Mouse (Mus musculus): ENCODE measurements around the gene 1700016H13Rik. TPM values are rescaled to one million over a fixed set of nuclear protein-coding genes. Genes with fewer than 3 reads are reported as not detected.

Gene 1700016H13Rik
- polyA plus RNA-seq, 1 experiment from 2014 or later = 0.34 TPM

DNA sequence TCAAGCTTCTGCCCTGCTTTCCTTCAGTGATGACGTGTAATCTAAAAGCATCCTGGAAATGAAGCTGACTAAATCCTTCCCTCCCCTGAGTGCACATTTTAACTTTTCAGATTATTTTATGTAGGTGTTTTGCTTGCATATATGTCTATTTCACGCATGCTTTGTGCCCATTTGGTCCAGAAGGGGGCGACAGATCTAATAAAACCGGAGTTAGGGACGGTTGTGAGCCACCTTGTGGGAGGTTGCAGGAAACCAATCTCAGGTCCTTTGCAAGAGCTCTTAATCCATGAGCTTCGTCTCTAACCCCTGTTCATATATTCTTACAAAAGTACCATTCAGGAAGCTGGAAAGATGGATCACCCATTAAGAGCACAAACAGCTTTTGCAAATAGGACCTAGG lies 1.6 kb downstream of the 1700016H13Rik start:
- Histone ChIP-seq H3K4me2 (ENCODE audit: low read length) (no peak overlapping the region), H3K27ac (ENCODE audit: low read length) (no peak overlapping the region), H3K9me3 (ENCODE audit: control insufficient read depth, low read length) (no peaks in the 10 kb centered on the region), H3K9ac (replicated peaks; ENCODE audit: low read depth, low read length) (no peak overlapping the region), H3K27me3 (replicated peaks; ENCODE audit: control insufficient read depth, insufficient read depth, low read length) (no peaks in the 10 kb centered on the region), H3K4me1 (replicated peaks; ENCODE audit: control insufficient read depth, insufficient read depth, low read length) (peaks cover 6% of the 10 kb centered on the region; the same call in 1 of the 2 replicates), H3K4me3 (replicated peaks; ENCODE audit: low read length) (no peak overlapping the region), H3K36me3 (ENCODE audit: control insufficient read depth, insufficient read depth) (no peaks in the 10 kb centered on the region)
- ATAC-seq = no peak
- WGBS = 28% methylated on average over 6 of the region's 6 CpGs

DNA sequence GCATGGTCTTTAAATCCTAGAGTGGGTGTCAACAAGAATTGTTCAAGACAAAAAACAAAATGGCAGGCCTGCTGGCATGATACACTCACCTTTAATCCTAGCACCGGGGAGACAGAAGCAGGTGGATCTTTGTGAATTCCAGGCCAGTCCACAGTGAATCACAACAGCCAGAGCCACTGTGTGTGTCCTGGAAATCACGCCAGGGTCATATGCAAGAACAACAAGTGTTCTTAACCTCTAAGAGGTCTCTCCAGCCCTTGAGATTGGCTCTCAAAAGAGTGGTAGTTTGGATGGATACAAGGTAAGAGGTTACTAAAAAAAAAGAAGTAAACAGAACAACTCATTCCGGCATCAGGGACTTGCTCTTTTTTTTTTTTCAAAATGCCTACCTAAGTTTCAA lies 8.5 kb downstream of the 1700016H13Rik start:
- WGBS = 87% methylated on average over 3 of the region's 3 CpGs
- H3K4me2 ChIP-seq (ENCODE audit: low read length) = no peak overlapping the region
- ATAC-seq = no peak
- no peaks in the 10 kb centered on the region for H3K4me1 ChIP-seq (replicated peaks; ENCODE audit: control insufficient read depth, insufficient read depth, low read length)
- H3K27ac ChIP-seq (ENCODE audit: low read length) = no peak overlapping the region
- H3K36me3 ChIP-seq (ENCODE audit: control insufficient read depth, insufficient read depth) = no peaks in the 10 kb centered on the region
- no peaks in the 10 kb centered on the region for H3K27me3 ChIP-seq (replicated peaks; ENCODE audit: control insufficient read depth, insufficient read depth, low read length)
- no peaks in the 10 kb centered on the region for H3K9me3 ChIP-seq (ENCODE audit: control insufficient read depth, low read length)
- no peak overlapping the region for H3K4me3 ChIP-seq (replicated peaks; ENCODE audit: low read length)
- no peak overlapping the region for H3K9ac ChIP-seq (replicated peaks; ENCODE audit: low read depth, low read length)

DNA sequence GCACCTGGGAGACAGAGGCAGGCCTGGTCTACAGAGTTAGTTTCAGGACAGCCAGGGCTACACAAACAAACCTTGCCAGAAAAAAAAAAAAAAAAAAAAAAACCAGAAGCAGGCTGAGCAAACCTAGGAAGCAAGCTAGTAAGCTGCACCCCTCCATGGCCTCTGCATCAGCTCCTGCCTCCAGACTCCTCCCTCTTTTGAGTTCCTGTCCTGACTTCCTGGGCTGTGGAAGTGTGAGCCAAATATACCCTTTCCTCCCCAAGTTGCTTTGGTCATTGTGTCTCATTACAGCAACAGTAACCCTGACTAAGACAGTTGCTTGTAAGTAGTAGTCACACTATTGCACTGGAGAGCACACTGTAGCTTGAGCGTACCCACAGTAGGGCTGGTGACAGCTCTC lies 11.6 kb downstream of the 1700016H13Rik start:
- Histone ChIP-seq H3K4me1 (replicated peaks; ENCODE audit: control insufficient read depth, insufficient read depth, low read length) (no peaks in the 10 kb centered on the region), H3K36me3 (ENCODE audit: control insufficient read depth, insufficient read depth) (no peaks in the 10 kb centered on the region), H3K9ac (replicated peaks; ENCODE audit: low read depth, low read length) (no peak overlapping the region), H3K27ac (ENCODE audit: low read length) (no peak overlapping the region), H3K4me2 (ENCODE audit: low read length) (no peak overlapping the region), H3K4me3 (replicated peaks; ENCODE audit: low read length) (no peak overlapping the region), H3K27me3 (replicated peaks; ENCODE audit: control insufficient read depth, insufficient read depth, low read length) (no peaks in the 10 kb centered on the region), H3K9me3 (ENCODE audit: control insufficient read depth, low read length) (no peaks in the 10 kb centered on the region)
- no peak for ATAC-seq
- WGBS = 100% methylated on average over 1 of the region's 1 CpGs

DNA sequence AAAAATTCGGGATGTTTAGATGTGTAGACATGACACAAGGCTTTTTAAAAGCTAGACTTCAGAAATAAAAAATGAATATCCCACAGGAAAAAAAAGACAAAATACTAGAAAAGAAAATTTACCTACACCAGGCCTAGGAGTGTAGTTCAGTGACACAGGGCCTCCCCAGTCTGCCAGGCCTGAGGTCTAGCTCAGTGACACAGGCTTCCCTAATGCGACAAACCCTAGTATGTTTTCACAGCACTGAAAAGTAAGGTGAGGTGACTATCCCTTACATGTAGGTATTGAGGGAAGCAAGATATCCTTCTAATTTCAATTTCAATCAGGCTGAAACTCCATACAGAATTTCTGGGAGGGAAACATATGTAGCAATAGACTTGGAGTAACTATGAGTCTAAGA lies 18.6 kb downstream of the 1700016H13Rik start:
- no peak overlapping the region for H3K27ac ChIP-seq (ENCODE audit: low read length)
- H3K36me3 ChIP-seq (ENCODE audit: control insufficient read depth, insufficient read depth) = no peaks in the 10 kb centered on the region
- 92% methylated on average over 2 of the region's 2 CpGs for WGBS
- no peaks in the 10 kb centered on the region for H3K27me3 ChIP-seq (replicated peaks; ENCODE audit: control insufficient read depth, insufficient read depth, low read length)
- no peaks in the 10 kb centered on the region for H3K9me3 ChIP-seq (ENCODE audit: control insufficient read depth, low read length)
- no peak overlapping the region for H3K4me2 ChIP-seq (ENCODE audit: low read length)
- no peaks in the 10 kb centered on the region for H3K4me1 ChIP-seq (replicated peaks; ENCODE audit: control insufficient read depth, insufficient read depth, low read length)
- ATAC-seq = no peak
- no peak overlapping the region for H3K4me3 ChIP-seq (replicated peaks; ENCODE audit: low read length)
- H3K9ac ChIP-seq (replicated peaks; ENCODE audit: low read depth, low read length) = no peak overlapping the region

DNA sequence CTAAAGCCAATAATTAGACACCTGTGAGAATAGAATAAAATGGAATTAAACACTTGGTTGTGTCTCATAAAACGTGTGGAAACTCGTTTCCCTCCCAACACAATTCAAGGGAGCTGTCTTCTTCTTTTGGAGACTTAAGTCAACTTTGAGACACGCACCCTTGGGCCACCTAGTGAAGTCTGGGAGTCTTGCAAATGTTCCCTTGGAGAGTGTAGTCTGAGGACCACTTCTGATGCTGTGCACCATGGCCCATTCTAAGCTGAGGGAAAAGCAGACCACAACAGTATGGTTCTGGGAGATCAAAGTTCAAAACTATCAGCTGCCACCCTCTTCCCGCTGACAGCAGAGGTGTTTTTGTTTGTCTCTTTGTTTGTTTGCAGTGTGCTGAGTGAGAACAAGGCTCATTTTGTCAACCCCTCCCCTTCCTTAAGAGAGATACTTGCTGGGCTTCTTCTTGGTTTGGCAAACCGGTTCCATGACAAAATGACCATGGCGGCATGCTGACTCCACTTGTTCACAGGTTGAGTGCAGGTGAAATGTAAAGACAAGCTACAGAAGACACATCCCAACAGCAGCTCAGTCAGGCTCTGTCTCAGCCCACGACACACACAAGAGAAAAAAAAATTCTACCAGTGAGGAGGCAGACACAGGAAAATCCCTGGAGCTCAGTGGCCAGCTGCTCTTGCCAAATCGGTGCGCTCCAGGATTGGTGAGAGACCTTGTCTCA lies 25.8 kb downstream of the 1700016H13Rik start:
- 73% methylated on average over 9 of the region's 9 CpGs for whole genome bisulfite sequencing
- Histone ChIP-seq H3K4me3 (replicated peaks; ENCODE audit: low read length) (no peak overlapping the region), H3K9me3 (ENCODE audit: control insufficient read depth, low read length) (no peaks in the 10 kb centered on the region), H3K36me3 (ENCODE audit: control insufficient read depth, insufficient read depth) (no peaks in the 10 kb centered on the region), H3K27me3 (replicated peaks; ENCODE audit: control insufficient read depth, insufficient read depth, low read length) (no peaks in the 10 kb centered on the region), H3K27ac (ENCODE audit: low read length) (no peak overlapping the region), H3K4me1 (replicated peaks; ENCODE audit: control insufficient read depth, insufficient read depth, low read length) (peaks cover 11% of the 10 kb centered on the region), H3K4me2 (ENCODE audit: low read length) (no peak overlapping the region), H3K9ac (replicated peaks; ENCODE audit: low read depth, low read length) (no peak overlapping the region)
- ATAC-seq = no peak

DNA sequence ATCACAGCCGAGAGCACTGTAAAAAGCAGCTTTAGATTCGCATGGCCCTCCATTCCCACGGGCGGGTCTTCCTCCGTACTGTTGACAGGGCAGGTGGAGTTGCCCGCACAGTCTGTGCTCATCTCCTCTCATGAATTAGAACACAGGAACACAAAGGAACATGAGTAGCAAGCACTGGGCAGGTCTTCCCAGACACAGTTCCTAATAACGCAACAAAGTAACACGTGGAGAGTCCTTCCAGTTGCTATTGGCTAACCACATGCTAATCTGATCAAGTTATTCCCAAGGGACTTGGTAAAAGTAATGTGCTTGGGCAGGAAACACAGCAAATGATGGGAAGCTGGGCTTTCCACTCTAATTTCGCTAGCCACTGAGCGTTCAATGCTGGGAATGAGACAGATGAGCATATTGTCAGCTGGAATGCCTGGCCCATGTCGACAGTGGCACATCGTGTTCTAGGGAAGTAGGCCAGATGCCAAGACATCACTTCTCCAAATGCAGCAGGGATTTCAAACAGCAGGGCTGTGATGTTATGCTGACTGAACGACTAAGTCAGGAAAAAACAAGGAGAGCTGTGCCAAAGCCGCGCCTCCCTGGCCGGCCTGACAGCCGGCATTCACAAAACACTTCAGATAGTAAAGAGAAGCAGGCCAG lies 26.6 kb downstream of the 1700016H13Rik start, which contains the start of gene Slc10a6:
TSS of gene Slc10a6 (minus strand) at position 293 of the 654 bp plus-strand sequence.
- Histone ChIP-seq H3K4me1 (replicated peaks; ENCODE audit: control insufficient read depth, insufficient read depth, low read length) (peaks cover 11% of the 10 kb centered on the region), H3K36me3 (ENCODE audit: control insufficient read depth, insufficient read depth) (no peaks in the 10 kb centered on the region), H3K27ac (ENCODE audit: low read length) (no peak within 1 kb of the TSS), H3K9me3 (ENCODE audit: control insufficient read depth, low read length) (no peaks in the 10 kb centered on the region), H3K27me3 (replicated peaks; ENCODE audit: control insufficient read depth, insufficient read depth, low read length) (no peaks in the 10 kb centered on the region), H3K9ac (replicated peaks; ENCODE audit: low read depth, low read length) (no peak within 1 kb of the TSS), H3K4me2 (ENCODE audit: low read length) (no peak within 1 kb of the TSS), H3K4me3 (replicated peaks; ENCODE audit: low read length) (no peak within 1 kb of the TSS)
- peak; percentile 77 for ATAC-seq
- 55% methylated on average over 17 of the region's 17 CpGs for WGBS

DNA sequence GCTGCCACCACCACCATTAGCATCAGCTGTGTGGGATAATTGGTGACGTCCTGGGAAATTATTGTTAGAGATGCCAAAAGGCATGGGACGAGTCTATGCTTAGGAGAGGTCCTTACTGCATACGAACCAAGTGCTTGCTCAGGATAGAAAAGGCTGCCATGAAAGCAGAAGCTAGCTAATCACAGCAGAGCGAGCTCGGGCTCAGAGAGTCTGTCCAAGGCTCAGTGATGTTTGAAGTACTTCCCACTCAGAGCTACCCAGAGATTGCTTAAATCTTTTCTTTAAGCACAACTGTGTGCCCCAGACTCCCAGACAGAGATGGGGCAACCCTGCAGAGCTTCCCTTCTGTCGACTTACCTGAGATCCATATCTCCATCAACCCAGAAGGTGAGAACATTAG lies 27.3 kb downstream of the 1700016H13Rik start:
- H3K4me2 ChIP-seq (ENCODE audit: low read length) = no peak overlapping the region
- no peaks in the 10 kb centered on the region for H3K9me3 ChIP-seq (ENCODE audit: control insufficient read depth, low read length)
- WGBS = 82% methylated on average over 6 of the region's 6 CpGs
- no peak overlapping the region for H3K9ac ChIP-seq (replicated peaks; ENCODE audit: low read depth, low read length)
- H3K4me1 ChIP-seq (replicated peaks; ENCODE audit: control insufficient read depth, insufficient read depth, low read length) = peaks cover 11% of the 10 kb centered on the region
- no peaks in the 10 kb centered on the region for H3K36me3 ChIP-seq (ENCODE audit: control insufficient read depth, insufficient read depth)
- H3K27ac ChIP-seq (ENCODE audit: low read length) = no peak overlapping the region
- ATAC-seq = no peak
- no peak overlapping the region for H3K4me3 ChIP-seq (replicated peaks; ENCODE audit: low read length)
- H3K27me3 ChIP-seq (replicated peaks; ENCODE audit: control insufficient read depth, insufficient read depth, low read length) = no peaks in the 10 kb centered on the region

DNA sequence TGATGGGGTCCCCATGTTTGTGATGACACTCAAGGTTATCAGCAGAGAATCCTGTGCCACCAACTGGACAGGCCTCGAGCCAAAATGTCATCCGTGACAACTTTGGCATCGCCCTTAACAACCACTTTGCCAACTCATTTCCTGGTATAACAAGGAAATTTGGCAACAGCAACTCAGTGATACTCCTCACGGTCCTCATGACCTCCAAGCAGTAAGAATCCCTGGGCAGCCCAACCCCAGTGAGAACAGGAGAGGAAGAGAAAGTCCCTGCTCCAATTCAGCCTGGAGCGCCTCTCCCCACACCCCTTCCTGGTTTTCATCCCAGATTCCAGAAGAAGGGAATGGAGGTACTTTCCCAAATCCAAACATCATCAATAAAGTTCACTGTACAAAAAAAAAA lies 31.0 kb downstream of the 1700016H13Rik start:
- no peak overlapping the region for H3K4me2 ChIP-seq (ENCODE audit: low read length)
- no peak overlapping the region for H3K4me3 ChIP-seq (replicated peaks; ENCODE audit: low read length)
- no peaks in the 10 kb centered on the region for H3K36me3 ChIP-seq (ENCODE audit: control insufficient read depth, insufficient read depth)
- no peaks in the 10 kb centered on the region for H3K27me3 ChIP-seq (replicated peaks; ENCODE audit: control insufficient read depth, insufficient read depth, low read length)
- WGBS = 93% methylated on average over 5 of the region's 5 CpGs
- H3K9ac ChIP-seq (replicated peaks; ENCODE audit: low read depth, low read length) = no peak overlapping the region
- no peak for ATAC-seq
- H3K27ac ChIP-seq (ENCODE audit: low read length) = no peak overlapping the region
- no peaks in the 10 kb centered on the region for H3K9me3 ChIP-seq (ENCODE audit: control insufficient read depth, low read length)
- H3K4me1 ChIP-seq (replicated peaks; ENCODE audit: control insufficient read depth, insufficient read depth, low read length) = peaks cover 8% of the 10 kb centered on the region

DNA sequence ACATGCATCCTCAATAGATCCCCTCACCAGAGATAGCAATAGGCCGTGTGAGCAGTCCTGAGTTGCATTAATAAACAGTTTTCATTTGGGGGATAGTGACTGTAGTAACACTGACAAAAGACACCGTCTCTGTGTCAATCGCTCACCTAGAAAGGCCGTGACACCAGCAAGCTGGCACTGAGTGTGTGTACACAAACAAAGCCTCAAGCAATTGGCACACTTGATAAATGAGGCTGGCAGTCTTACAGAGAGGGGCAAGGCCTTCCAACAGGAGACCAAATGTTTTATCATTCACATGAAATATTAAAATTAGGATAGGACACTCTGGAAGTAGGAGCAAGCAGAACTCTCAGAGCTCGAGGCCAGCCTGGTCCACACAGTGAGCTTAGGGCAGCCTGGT lies 33.5 kb downstream of the 1700016H13Rik start:
- Histone ChIP-seq H3K27ac (ENCODE audit: low read length) (no peak overlapping the region), H3K36me3 (ENCODE audit: control insufficient read depth, insufficient read depth) (no peaks in the 10 kb centered on the region), H3K9ac (replicated peaks; ENCODE audit: low read depth, low read length) (no peak overlapping the region), H3K4me3 (replicated peaks; ENCODE audit: low read length) (no peak overlapping the region), H3K9me3 (ENCODE audit: control insufficient read depth, low read length) (no peaks in the 10 kb centered on the region), H3K27me3 (replicated peaks; ENCODE audit: control insufficient read depth, insufficient read depth, low read length) (no peaks in the 10 kb centered on the region), H3K4me2 (ENCODE audit: low read length) (no peak overlapping the region), H3K4me1 (replicated peaks; ENCODE audit: control insufficient read depth, insufficient read depth, low read length) (no peaks in the 10 kb centered on the region)
- WGBS = 56% methylated on average over 5 of the region's 5 CpGs
- no peak for ATAC-seq
